Mouse (Mus musculus) adrenal gland, postnatal 14 days (tissue): Measurements from ENCODE around the gene Zfp319. TPM values are rescaled to one million over a fixed set of nuclear protein-coding genes. Genes with fewer than 3 reads are reported as not detected.

Experiments
- DNase-seq: peaks from one replicate; pipeline ENCODE4 v3.0.0; 2021; ENCODE audit warnings: mixed read lengths
- total RNA-seq: library from RNA; stranded (reverse); gene quantifications from 2 replicates; pipeline ENCODE4 v1.2.3, GENCODE M21; 2021

The Zfp319 gene
- total RNA-seq, 1 experiment from 2014 or later: 10.6 TPM

- DNase-seq: no peak
Observed at GRCm38 (mm10) chr8:95351461-95351860, 19.7 kb upstream of the Zfp319 start.

GRCm38 (mm10) chr8:95348811-95349630 is 17.3 kb upstream of the Zfp319 start:
- peak; percentile 75 for DNase-seq

DNA sequence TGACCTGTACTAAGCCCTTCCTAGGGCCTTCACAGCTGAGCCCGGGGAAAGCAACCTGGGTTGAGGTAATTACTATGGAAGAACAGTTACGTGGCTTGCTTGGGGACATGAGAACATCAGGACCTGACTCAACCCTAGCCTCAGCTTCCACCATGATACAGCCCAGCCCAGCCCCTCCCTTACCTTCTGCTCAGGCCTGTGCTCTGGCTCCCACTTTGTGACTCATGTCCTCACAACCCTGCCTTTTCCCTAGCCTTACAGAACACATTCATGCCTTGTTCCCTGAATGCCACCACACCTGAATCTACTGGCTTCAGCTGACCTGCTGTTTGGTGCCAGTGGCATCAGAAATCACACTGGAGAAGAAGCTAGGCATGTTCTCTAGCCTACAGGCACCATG is 16.6 kb upstream of the Zfp319 start:
- no peak for DNase-seq

GRCm38 (mm10) chr8:95346643-95347545 is 15.1 kb upstream of the Zfp319 start:
- DNase-seq: peak; percentile 77

DNA sequence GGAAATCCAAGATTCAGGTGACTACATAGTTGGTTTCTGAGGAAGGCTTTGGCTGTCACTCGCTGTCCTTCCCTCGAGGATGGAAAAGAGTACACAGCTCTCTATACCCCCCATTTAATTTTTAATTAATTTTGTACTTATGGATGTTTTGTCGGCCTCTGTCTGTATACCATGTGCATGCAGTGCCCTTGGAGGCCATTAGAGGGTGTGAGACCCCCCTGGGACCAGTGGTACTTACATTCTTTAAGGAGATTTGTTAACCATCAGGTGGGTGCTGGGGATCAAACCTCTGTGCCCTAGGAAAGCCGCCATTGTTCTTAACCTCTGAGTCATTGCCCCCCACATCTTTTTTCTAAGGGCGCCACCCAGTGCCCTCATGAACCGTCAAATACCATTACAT is 12.9 kb upstream of the Zfp319 start:
- no peak for DNase-seq

- DNase-seq: peak; percentile 63
Observed at GRCm38 (mm10) chr8:95341721-95342120, 10.0 kb upstream of the Zfp319 start.

DNA sequence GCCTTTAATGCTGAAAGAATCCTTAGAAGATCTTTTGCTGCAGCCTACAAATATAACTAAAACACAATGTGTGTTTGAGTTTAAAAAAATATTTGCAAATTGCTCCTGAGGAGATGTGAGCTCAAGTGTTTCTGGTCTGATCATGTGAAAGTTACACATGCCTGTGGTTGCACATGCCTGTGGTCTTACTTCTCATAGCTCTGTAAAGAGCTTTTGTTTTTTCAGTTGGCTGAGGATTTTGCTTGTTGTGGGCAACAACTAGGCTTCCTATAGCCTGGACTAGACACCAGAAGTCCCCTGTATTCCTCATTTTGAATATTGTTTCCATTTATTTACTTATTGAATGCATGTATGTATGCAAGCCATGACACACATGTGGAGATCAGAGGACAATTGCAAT is 4.6 kb upstream of the Zfp319 start:
- DNase-seq: no peak

DNA sequence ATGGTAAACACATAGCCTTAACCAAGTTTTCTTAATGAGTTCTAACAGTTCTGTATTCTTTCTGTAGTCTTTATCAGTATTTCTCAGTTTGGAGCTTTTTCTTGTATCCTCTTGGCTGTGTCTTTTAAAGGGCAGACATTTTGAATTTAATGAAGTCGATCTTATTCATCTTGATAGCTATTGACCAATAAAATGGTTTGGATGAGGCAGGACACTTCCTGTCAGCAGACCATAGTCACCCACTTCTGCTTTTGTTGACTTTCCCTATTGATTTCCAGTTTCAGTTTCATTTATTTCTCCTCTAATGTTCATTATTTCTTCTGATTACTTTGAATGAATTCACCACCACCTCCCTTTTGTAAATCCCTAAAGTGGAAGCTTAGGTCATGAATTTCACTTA is 4.0 kb upstream of the Zfp319 start:
- no peak for DNase-seq

DNA sequence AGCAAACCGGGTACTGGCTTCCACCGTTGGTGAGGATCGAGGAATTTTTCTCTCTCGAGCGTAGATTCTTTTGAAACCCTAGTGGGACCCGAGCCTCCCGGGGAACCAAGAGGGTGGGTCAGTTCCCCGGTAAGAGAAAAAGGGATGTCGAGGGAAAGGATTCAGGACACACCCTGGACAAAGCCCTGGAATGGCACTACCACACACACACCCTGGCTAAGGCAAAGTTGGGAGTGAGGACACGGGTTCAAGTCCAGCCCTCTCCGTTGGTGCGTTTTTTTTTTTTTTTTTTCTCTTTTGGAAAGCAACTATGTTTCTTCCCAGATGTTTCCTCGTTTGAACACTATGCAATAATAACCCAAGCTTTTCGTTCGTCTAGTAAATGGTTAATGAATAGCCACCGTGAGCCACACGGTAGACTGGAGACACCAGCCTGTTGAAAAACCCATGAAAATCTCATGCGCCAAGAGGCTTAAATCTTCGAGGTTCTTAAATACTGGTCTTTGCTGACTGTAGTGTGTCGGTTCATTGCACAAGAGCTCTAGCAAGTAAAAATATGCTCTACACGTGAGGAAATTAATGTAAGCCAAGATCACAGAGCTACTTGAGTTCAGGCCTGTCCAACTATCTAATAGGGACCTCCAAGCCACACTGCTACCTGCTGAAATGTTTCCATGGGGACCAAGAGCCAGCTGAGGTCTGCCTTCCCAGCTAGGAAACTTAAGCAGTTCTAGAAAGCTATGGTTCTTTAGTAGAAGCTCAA is 868 bp upstream of the Zfp319 start:
- DNase-seq: no peak

- peak; percentile 84 for DNase-seq
Observed at GRCm38 (mm10) chr8:95331156-95331719, 512 bp downstream of the Zfp319 start.

DNA sequence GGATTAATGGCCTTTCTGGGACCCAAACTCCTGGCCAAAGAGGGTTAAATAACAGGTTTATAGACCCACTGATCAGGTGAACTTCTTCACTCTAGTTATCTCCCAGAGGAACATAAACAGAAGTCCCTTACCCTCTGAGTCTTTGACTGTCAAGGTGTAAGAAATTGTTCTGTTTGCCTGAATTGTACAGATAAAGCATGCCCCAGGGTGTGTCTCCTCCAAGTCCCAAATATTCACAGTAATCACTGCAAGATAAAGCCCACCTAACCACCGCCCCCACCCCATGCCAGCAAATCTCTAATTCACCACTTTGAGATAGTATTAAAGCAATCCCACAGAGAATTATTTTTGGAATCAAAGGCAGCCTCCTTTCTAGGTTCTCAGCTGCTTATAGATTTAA is 1.4 kb downstream of the Zfp319 start:
- DNase-seq: no peak

DNA sequence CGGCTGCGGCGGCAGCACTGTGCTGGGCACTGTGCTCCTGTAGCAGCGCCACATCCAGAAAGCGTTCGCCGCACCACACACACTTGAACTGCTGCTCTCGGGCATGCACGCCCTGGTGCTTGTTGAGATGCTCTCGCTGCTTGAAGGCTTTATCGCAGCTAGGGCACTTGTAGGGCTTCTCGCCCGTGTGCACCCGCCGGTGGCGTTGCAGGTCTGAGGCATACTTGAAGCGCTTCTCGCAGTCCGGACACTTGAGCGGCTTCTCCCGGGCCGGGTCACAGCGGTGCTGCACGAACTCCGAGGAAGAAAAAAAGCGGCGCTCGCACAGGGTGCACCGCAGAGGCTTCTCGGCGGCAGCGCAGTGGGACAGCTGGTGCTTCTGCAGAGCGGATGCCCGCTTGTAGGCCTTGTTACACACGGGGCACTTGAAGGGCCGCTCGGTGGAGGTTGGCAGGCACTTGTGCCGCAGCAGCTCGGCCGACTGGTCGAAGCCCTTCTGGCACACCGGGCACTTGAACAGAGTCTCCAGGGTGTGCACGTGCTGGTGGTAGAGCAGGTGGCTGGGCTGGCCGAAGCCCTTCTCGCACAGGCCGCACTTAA is 3.8 kb downstream of the Zfp319 start:
- DNase-seq: no peak

DNA sequence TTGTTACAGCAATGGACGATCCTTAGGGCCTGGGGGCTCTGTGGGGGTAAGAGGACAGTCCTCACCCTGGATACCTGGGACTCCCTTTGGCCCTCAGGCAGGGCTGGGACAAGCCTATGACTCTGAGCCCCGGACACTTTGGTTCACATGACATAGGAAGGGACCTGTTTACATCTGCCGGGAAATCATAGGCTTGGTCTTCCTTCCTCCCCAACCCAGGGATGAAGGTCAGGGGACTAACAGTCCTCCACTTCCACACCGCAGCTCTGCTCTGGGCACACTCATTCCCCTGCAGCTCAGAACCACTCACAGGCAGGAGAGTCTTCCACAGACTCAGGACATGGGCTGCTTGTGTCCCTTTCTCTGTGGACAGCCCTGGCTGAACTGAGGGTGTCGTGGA is 4.9 kb downstream of the Zfp319 start:
- no peak for DNase-seq

DNA sequence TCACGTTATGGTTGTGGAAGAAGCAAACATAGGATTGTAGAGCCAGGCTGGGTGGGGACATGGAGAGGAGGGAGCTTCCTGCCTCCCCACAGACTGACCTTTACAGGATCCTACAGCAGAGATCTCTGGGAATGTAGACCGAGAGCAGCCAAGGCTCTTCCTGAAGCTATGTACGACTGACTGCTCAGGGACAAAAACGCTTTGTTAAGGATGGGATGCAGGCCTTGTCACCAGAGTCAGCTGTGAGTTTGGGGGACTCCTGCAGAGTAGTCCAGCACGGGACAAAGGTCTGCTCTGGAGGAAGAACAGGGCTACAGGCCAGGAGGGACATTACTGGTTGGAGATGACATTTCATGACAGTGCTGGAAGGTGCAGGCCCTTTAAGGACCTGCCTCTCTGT is 7.1 kb downstream of the Zfp319 start:
- no peak for DNase-seq

DNA sequence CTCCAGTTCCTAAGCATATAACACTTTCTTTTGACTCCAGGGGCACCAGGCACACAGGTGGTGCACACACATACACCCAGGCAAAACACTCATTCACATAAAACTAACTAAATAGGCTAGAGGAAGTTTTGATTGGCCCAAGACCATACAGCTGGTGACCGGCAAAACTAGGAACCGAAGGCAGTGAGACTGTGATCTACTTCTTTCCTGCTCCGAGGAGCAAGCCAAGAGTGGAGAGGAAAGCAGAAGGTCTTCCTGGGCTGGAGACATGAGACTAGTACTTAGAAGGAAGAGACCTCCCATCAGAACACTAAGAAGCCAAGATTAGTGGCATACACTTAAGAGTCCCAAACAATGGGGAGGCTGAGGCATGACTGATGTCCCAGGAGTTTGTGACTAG is 8.5 kb downstream of the Zfp319 start:
- no peak for DNase-seq

DNA sequence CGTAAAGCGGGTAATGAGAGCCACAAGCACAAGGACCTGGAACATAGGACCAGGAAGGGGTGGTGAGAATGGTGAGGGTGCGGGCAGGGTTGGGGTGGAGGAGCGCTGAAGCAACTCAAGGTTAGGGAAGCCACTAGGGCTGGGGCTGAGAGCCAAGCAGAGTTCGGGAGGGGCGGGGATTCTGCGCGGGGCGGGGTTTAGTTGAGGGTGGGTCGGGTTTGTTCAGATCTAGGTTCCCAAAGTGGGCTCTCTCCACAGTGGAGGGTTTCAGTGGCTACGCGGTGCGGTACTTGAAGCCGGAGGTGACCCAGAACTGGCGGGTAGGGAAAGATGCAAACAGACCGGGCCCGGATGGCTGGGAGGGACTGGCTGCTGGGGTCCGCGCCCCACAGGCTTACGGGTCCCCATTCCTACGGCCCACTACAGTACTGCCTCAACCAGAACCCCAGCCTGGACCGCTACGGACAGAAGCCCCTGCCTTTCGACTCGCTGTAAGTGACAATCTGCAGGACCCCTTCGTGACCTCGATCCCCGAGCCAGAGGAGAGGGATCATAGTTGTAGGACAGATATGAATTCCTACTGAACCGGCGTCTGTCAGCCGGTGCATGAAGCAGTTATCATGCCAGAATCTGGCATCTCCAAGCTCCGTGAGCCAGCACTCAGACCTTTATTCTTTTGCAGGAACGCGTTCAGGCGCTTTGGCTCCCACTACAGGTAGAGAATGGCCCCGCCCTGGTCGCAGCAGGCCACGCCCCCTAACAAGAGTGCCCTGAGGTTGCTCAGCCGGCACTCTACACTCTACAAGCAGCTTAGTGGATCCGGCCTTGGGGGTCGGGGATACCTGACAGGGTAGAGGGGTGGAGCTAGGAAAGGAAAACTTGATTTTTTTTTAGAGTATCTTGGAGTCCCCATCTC is 11.3 kb downstream of the Zfp319 start:
- DNase-seq: peak; percentile 78

DNA sequence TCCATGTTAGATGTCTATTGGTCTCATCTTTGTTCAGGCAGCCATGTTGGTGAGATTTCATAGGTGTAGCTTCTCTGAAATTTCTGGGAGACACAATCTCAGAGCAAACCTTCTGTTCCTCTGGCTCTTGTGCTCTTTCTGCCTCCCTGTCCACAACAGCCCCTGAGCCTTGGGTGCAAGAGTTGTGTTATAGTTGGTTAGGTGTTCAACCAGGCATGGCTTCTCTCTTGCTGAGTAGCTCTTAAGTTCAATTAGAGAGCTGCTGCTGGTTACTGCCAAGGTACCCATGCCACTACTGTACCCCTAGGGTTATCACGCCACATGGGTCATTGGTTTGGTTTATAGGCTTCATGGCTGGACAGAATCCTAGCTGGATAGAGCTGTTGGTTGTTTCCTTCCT is 16.4 kb downstream of the Zfp319 start:
- DNase-seq: no peak

- DNase-seq: peak; percentile 64
Observed at GRCm38 (mm10) chr8:95314707-95315106, 17.0 kb downstream of the Zfp319 start.

DNA sequence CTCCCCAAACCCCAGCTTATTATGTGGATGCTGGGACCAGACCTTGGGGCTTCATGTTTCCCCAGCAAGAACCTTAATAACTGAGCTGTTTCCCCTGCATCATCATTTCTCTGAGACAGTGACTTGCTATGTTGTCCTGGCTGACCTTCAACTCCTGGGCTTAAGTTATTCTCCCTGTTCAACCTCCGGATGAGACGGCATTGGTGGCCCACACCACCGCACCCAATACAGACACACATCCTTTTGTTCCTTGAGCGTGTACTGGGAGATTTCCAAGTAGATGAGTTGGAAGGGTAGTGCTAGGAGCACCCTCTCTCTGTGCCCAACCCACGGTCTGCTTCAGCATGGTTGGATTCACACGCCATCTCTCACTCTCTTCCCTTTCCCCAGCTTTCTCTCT is 17.9 kb downstream of the Zfp319 start:
- DNase-seq: no peak

DNA sequence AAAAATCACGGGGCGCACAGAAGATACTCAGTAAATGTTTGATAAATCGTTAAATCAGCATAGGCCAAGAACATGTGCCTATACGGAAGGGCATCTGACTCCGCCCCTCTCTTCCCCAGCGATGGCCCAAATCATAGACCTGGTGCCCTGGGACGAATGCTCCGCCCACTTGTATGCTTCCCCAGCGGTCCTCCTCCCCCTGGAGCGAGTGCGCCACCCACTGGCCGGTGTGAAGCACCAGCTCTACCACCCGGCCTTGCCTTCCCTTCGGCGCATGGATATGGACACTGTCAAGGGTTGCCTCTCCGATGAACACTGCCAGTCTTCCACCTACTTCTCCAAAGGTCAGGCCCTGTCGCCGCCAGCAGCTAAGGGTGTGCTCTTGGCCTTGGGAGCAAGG is 18.9 kb downstream of the Zfp319 start:
- DNase-seq: peak; percentile 86
